Mouse (Mus musculus) liver, postnatal 0 days (tissue): ENCODE results near the gene Dnal4.

Experiments
- CTCF ChIP-seq: sonication (generic); IDR thresholded peaks from 2 replicates; pipeline ENCODE4 v1.5.1; 2016; ENCODE audit warnings: antibody characterized with exemption, low read depth
- EP300 ChIP-seq: IDR thresholded peaks from 2 replicates; pipeline ENCODE4 v1.6.1; 2016; ENCODE audit warnings: antibody characterized with exemption, low read depth, mild to moderate bottlenecking

DNA sequence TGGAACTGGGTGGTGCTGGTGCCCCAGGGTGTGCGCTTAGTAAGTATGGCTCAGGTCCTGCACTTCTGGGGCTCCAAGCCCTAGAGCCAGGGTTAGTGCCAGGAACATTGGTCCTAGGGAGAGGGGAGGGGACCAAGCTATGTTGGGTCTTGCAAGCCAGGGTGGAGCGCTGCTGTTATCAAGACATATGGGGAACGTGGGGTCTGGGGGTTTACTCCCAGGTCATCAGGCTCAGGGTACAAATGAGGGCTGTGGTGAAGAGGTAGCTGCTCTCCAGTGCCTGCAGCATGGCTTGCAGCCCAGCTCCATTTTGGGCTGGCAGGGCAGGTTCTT, 24.3 kb downstream of the Dnal4 start:
- TF ChIP-seq CTCF (no peak), EP300 (no peak)
